Mouse (Mus musculus): ENCODE measurements at regions not wholly inside any gene's neighbourhood (a gene's known extent, or its start where the extent isn't known, plus 50 kb on each side); places are given as distances from the start of the nearest gene placed in this dataset.
"Not testable (repeated sequence)": the region's sequence is repeated elsewhere in the genome, so short reads cannot be mapped to it uniquely, and the experiment has no call there.

DNA sequence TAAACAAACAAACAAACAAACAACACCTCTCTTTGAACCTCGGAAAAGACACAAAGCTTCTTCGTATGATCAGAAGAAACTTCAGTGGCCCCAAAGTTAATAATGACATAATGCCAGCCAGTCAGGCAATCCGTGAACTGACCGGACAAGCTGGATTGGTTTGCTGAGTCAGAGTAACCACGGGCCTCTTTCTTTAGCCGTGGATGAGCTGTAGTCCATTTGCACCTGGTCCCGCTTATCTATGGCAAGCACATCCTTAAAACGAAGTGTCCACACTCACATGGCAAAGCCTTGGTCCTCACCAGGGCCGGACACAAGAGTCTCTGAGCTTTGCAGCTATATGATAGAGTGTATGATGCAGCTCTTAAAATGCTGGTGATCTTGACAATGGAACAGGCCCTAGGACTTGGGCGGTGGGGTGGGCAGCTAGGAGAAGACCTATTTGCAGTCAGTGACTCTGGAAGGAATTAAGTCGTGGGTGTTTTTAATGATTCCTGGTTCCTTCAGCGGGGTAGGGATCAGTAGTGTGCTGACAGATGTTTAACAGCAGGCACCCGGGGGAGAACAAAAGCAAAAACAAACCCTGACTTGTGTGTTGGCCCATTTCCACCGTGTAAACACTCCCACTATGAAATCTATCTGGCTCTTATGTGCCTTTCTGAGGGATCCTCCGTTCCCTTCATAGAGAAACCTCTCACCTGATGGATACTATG lies 53.6 kb upstream of the Dyrk2 start:
- intact Hi-C loops (cut with DNase I), result no loop called here
- no peak for DNase-seq

DNA sequence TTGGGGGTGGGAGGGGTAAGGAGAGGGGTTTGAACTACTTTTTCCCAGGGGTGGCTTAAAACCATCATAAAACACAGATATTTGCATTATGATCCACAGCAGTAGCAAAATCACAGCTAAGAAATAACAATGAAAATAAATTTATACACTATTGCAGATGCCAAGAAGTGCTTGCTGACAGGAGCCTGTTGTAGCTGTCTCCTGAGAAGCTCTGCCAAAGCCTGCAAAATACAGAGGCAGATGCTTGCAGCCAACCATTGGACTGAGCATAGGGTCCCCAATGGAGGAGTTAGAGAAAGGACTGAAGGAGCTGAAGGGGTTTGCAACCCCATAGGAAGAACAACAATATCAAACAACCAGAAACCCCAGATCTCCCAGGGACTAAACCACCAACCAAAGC lies 52.1 kb upstream of the Dyrk2 start:
- DNase-seq; intact Hi-C loops (cut with DNase I): not testable (repeated sequence)
